Mouse (Mus musculus): ENCODE results near the gene Cpne7. TPM values are rescaled to one million over a fixed set of nuclear protein-coding genes. Genes with fewer than 3 reads are reported as not detected.
A peak's percentile ranks its signal among the peaks of the same experiment; 100 is the strongest.
"Not testable (repeated sequence)": the region's sequence is repeated elsewhere in the genome, so short reads cannot be mapped to it uniquely, and the experiment has no call there.

The Cpne7 gene
- total RNA-seq (2021), result 1 to 10 TPM; 4.9 to 5.1 TPM
- long read RNA-seq, experiment 1, partial matches to known transcripts, result 0 of 3 reads
- long read RNA-seq, experiment 1, other reads (novel, unspliced or antisense), result 1 of 3 reads
- long read RNA-seq, experiment 2, partial matches to known transcripts, result 0 of 3 reads
- long read RNA-seq, experiment 2, other reads (novel, unspliced or antisense), result 1 of 3 reads

GRCm38 (mm10) chr8:123117127-123117731 is at the start of gene Cpne7:
TSS of gene Cpne7 (plus strand) at chr8:123117374.
- DNase-seq, result no peak

- DNase-seq, result peak; percentile 72
Observed at GRCm38 (mm10) chr8:123071176-123071575, 46.0 kb upstream of the Cpne7 start.

GRCm38 (mm10) chr8:123077213-123077612 is 40.0 kb upstream of the Cpne7 start:
- DNase-seq, result no peak

GRCm38 (mm10) chr8:123082993-123083392 is 34.2 kb upstream of the Cpne7 start:
- DNase-seq, result no peak

- no peak for DNase-seq
Observed at GRCm38 (mm10) chr8:123083610-123084009, 33.6 kb upstream of the Cpne7 start.

GRCm38 (mm10) chr8:123087289-123087688 is 29.9 kb upstream of the Cpne7 start:
- DNase-seq, result no peak

GRCm38 (mm10) chr8:123097216-123097615 is 20.0 kb upstream of the Cpne7 start:
- DNase-seq, result no peak

- DNase-seq, result no peak
Observed at GRCm38 (mm10) chr8:123097786-123098584, 19.2 kb upstream of the Cpne7 start.

GRCm38 (mm10) chr8:123100288-123100687 is 16.9 kb upstream of the Cpne7 start:
- DNase-seq, result no peak

GRCm38 (mm10) chr8:123101244-123101643 is 15.9 kb upstream of the Cpne7 start:
- DNase-seq, result no peak

- DNase-seq, result peak; percentile 98
Observed at GRCm38 (mm10) chr8:123101735-123102685, 15.2 kb upstream of the Cpne7 start, which contains the start of gene Rpl13. TSS of gene Rpl13 (plus strand) at chr8:123102350.

GRCm38 (mm10) chr8:123102855-123103254 is 14.3 kb upstream of the Cpne7 start:
- not testable (repeated sequence) for DNase-seq

- no peak for DNase-seq
Observed at GRCm38 (mm10) chr8:123103285-123103684, 13.9 kb upstream of the Cpne7 start.

- DNase-seq, result no peak
Observed at GRCm38 (mm10) chr8:123104046-123104767, 13.0 kb upstream of the Cpne7 start.

- no peak for DNase-seq
Observed at GRCm38 (mm10) chr8:123105553-123106326, 11.4 kb upstream of the Cpne7 start.

- DNase-seq, result no peak
Observed at GRCm38 (mm10) chr8:123106531-123106930, 10.6 kb upstream of the Cpne7 start.

- DNase-seq, result no peak
Observed at GRCm38 (mm10) chr8:123108010-123108409, 9.2 kb upstream of the Cpne7 start.

- no peak for DNase-seq
Observed at GRCm38 (mm10) chr8:123108953-123109352, 8.2 kb upstream of the Cpne7 start.

- peak; percentile 63 for DNase-seq
Observed at GRCm38 (mm10) chr8:123110649-123111048, 6.5 kb upstream of the Cpne7 start.

- DNase-seq, result no peak
Observed at GRCm38 (mm10) chr8:123112892-123113291, 4.3 kb upstream of the Cpne7 start.
